Mouse (Mus musculus) macrophage (primary cell): ENCODE measurements around the gene Mgam. TPM values are rescaled to one million over a fixed set of nuclear protein-coding genes. Genes with fewer than 3 reads are reported as not detected.

Experiments used
- H3K27ac ChIP-seq: fragments of 350-480 bp; formaldehyde crosslinking; 2 replicates; pipeline ENCODE4 v1.9.0; 2021
- H3K36me3 ChIP-seq: fragments of 350-480 bp; formaldehyde crosslinking; 2 replicates; pipeline ENCODE4 v1.9.0; 2021; ENCODE audit errors: inconsistent target
- H3K4me3 ChIP-seq: fragments of 350-480 bp; formaldehyde crosslinking; 2 replicates; pipeline ENCODE4 v1.9.0; 2021; ENCODE audit errors: inconsistent target
- H3K79me2 ChIP-seq: fragments of 350-480 bp; formaldehyde crosslinking; 2 replicates; pipeline ENCODE4 v1.9.0; 2021; ENCODE audit errors: inconsistent target
- WGBS: methylation state at CpG from one replicate; pipeline ENCODE4 v1.1.7; 2026; ENCODE audit warnings: inconsistent platforms; ENCODE audit not compliant: missing documents; 5-methylcytosine and 5-hydroxymethylcytosine counted together
- polyA plus RNA-seq: library from polyadenylated mRNA; stranded (reverse); fragments of 250-400 nt; gene quantifications from 3 replicates; pipeline ENCODE4 v1.2.4, GENCODE M21; 2018; ENCODE audit warnings: inconsistent platforms

Mgam gene
- polyA plus RNA-seq, 1 experiment from 2014 or later = 0.11 TPM

- H3K4me3 ChIP-seq = no peak overlapping the region
- H3K79me2 ChIP-seq = no peaks in the 10 kb centered on the region
- 89% methylated on average over 3 of the region's 3 CpGs for WGBS
These were observed 155.7 kb downstream of the Mgam start for GRCm38 (mm10) chr6:40784378-40784777.

GRCm38 (mm10) chr6:40795077-40795812, 166.6 kb downstream of the Mgam start:
- Histone ChIP-seq H3K36me3 (no peaks in the 10 kb centered on the region), H3K79me2 (no peaks in the 10 kb centered on the region), H3K27ac (no peak overlapping the region), H3K4me3 (no peak overlapping the region)
- 92% methylated on average over 4 of the region's 4 CpGs for WGBS

More at GRCm38 (mm10) chr6:40784378-40784777, 155.7 kb downstream of the Mgam start:
- H3K36me3 ChIP-seq = no peaks in the 10 kb centered on the region
- H3K27ac ChIP-seq = no peak overlapping the region

GRCm38 (mm10) chr6:40818237-40818902, 189.7 kb downstream of the Mgam start:
- Histone ChIP-seq H3K27ac (no peak overlapping the region), H3K36me3 (no peaks in the 10 kb centered on the region), H3K4me3 (no peak overlapping the region), H3K79me2 (no peaks in the 10 kb centered on the region)
- 73% methylated on average over 5 of the region's 5 CpGs for WGBS

Other genes starting within 250 kb of the Mgam start
- gene E330009J07Rik, start 192.7 kb upstream of the Mgam start, polyA plus RNA-seq = 0.63 to 1.2 TPM (median 1.1 TPM) in 3 replicates
- not detected in 3 replicates for gene Wee2, start 189.7 kb upstream of the Mgam start, polyA plus RNA-seq
- gene Ssbp1, start 157.5 kb upstream of the Mgam start, polyA plus RNA-seq = 40.4 to 71.1 TPM (median 43.2 TPM) in 3 replicates
- not detected in 3 replicates for gene Tas2r137, start 137.6 kb upstream of the Mgam start, polyA plus RNA-seq
- not detected in 3 replicates for gene Tas2r108, start 135.3 kb upstream of the Mgam start, polyA plus RNA-seq
- gene Prss37, start 109.3 kb upstream of the Mgam start, polyA plus RNA-seq = not detected in 3 replicates
- not detected in 3 replicates for gene Olfr461, start 73.8 kb upstream of the Mgam start, polyA plus RNA-seq
- gene Olfr460, start 59.3 kb upstream of the Mgam start, polyA plus RNA-seq = not detected in 3 replicates
- 34.8 to 46.5 TPM (median 43.4 TPM) in 3 replicates for gene Clec5a, start 43.0 kb upstream of the Mgam start, polyA plus RNA-seq
- not detected in 3 replicates for gene Tas2r138, start 15.5 kb upstream of the Mgam start, polyA plus RNA-seq